Mouse (Mus musculus) CH12.LX (cell line): Measurements from ENCODE around the gene Pla2g4e.

ENCODE experiments used
- CHD2 ChIP-seq: IDR thresholded peaks from 2 replicates; pipeline ENCODE4 v1.6.1; 2011; ENCODE audit warnings: low read length, improper control_type of control experiment
- NELFE ChIP-seq: IDR thresholded peaks from 2 replicates; pipeline ENCODE4 v1.6.1; 2011; ENCODE audit warnings: low read depth, low read length, improper control_type of control experiment
- POLR2A ChIP-seq: IDR thresholded peaks from 2 replicates; pipeline ENCODE4 v1.6.1; 2011; ENCODE audit warnings: low read depth, mild to moderate bottlenecking, improper control_type of control experiment, low read length
- SMC3 ChIP-seq: IDR thresholded peaks from 2 replicates; pipeline ENCODE4 v1.6.1; 2011; ENCODE audit warnings: low read depth, low read length, improper control_type of control experiment
- ZNF384 ChIP-seq: IDR thresholded peaks from 2 replicates; pipeline ENCODE4 v1.6.1; 2012; ENCODE audit warnings: low read depth, low read length, improper control_type of control experiment, inconsistent platforms

- TF ChIP-seq CHD2: no peak
- TF ChIP-seq SMC3: no peak
- no peak for TF ChIP-seq ZNF384
- no peak for TF ChIP-seq NELFE
- no peak for TF ChIP-seq POLR2A
Observed at GRCm38 (mm10) chr2:120203742-120204141, 41.4 kb downstream of the Pla2g4e start.
